Mouse (Mus musculus): ENCODE data around the gene Foxn1. TPM values are rescaled to one million over a fixed set of nuclear protein-coding genes. Genes with fewer than 3 reads are reported as not detected.
A peak's percentile ranks its signal among the peaks of the same experiment; 100 is the strongest.

The Foxn1 gene
- total RNA-seq, 2 experiments from 2014 or later = not detected

GRCm38 (mm10) chr11:78355471-78356238 lies 30.7 kb downstream of the Foxn1 start:
- DNase-seq = peak; percentile 71

- no peak for DNase-seq
Measured at GRCm38 (mm10) chr11:78354905-78355304, 31.5 kb downstream of the Foxn1 start.

GRCm38 (mm10) chr11:78353081-78353480 lies 33.3 kb downstream of the Foxn1 start:
- DNase-seq = no peak

- DNase-seq = no peak
Measured at GRCm38 (mm10) chr11:78349441-78350358, 36.7 kb downstream of the Foxn1 start.

GRCm38 (mm10) chr11:78348474-78348873 lies 37.9 kb downstream of the Foxn1 start:
- no peak for DNase-seq

GRCm38 (mm10) chr11:78347908-78348307 lies 38.5 kb downstream of the Foxn1 start:
- no peak for DNase-seq

- peak; percentile 83 for DNase-seq
Measured at GRCm38 (mm10) chr11:78347070-78347754, 39.1 kb downstream of the Foxn1 start.

GRCm38 (mm10) chr11:78346326-78347069 lies 39.9 kb downstream of the Foxn1 start:
- no peak for DNase-seq

GRCm38 (mm10) chr11:78345801-78346200 lies 40.6 kb downstream of the Foxn1 start:
- DNase-seq = no peak

GRCm38 (mm10) chr11:78344890-78345715 lies 41.3 kb downstream of the Foxn1 start:
- DNase-seq = peak; percentile 76

GRCm38 (mm10) chr11:78344328-78344889 lies 41.9 kb downstream of the Foxn1 start:
- no peak for DNase-seq

GRCm38 (mm10) chr11:78343381-78344327 lies 42.7 kb downstream of the Foxn1 start, which contains the start of gene Unc119:
Gene Unc119 (plus strand): TSS chr11:78343482.
- peak; percentile 82 for DNase-seq

GRCm38 (mm10) chr11:78341702-78342101 lies 44.7 kb downstream of the Foxn1 start:
- DNase-seq = no peak

GRCm38 (mm10) chr11:78337040-78337439 lies 49.3 kb downstream of the Foxn1 start:
- no peak for DNase-seq

GRCm38 (mm10) chr11:78333992-78334391 lies 52.4 kb downstream of the Foxn1 start:
- no peak for DNase-seq

GRCm38 (mm10) chr11:78332676-78333075 lies 53.7 kb downstream of the Foxn1 start:
- no peak for DNase-seq

GRCm38 (mm10) chr11:78328512-78329056 lies 57.8 kb downstream of the Foxn1 start:
- DNase-seq = no peak

- DNase-seq = peak; percentile 98
Measured at GRCm38 (mm10) chr11:78327634-78328511, 58.5 kb downstream of the Foxn1 start, which contains the start of gene Pigs. Gene Pigs (plus strand): TSS chr11:78328415.

All from heart, postnatal 4 days (tissue).